Mouse (Mus musculus) liver, embryonic 14 days (tissue): Measurements from ENCODE around the gene Mfrp. TPM values are rescaled to one million over a fixed set of nuclear protein-coding genes. Genes with fewer than 3 reads are reported as not detected.

Experiments used
- polyA plus RNA-seq: library from polyadenylated mRNA; depleted of rRNA; stranded (reverse); fragments of >200 nt; gene quantifications from 2 replicates; pipeline ENCODE4 v1.2.3, GENCODE M21; 2012; rRNA removed

Mfrp gene
- not detected in 2 replicates for polyA plus RNA-seq

DNA sequence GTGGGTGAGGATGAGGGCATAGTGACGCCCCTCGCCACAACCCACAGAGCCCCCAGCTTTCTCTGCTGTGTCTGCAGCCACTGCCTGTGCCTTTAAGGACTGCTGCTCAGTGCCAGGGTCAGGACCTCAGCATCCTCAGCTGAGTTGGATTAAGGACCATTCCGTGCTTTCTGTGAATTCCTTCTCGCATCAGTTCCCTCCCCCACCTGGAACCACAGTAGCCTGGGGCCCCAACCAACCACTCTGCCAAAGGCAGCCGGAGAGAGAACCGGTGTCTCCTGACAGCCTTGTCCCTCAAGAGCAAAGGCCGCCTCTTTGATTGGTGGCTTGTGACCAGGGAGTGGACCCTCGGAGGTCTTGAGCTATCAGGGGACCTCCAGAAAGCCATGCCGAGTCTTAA is at the start of gene Mfrp:
Mfrp (plus strand) TSS at position 240 of the 400 bp plus-strand sequence.

DNA sequence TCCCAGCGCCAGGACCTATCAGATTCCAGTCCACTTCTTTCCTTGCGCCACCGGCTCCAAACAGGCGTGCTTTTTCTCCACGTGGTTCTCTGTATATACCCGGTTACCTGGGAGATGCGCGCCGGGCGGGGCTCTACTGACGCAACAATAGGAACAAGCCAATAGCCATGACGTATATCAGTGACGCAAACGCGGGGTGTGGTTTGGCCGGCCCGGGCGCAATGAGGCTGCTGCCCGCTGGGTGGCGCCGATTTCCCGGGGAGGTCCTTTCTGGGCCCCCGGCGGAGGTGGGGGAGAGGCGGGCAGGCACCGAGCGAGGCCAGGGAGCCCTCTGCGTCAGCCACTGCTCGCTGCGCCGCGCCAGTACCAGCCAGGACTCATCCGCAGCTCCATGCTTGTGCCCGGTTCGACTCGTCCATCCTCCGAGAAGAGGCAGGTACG is 34.7 kb upstream of the Mfrp start, which contains the start of gene Usp2:
Usp2 (plus strand) TSS at position 237 of the 441 bp plus-strand sequence.

DNA sequence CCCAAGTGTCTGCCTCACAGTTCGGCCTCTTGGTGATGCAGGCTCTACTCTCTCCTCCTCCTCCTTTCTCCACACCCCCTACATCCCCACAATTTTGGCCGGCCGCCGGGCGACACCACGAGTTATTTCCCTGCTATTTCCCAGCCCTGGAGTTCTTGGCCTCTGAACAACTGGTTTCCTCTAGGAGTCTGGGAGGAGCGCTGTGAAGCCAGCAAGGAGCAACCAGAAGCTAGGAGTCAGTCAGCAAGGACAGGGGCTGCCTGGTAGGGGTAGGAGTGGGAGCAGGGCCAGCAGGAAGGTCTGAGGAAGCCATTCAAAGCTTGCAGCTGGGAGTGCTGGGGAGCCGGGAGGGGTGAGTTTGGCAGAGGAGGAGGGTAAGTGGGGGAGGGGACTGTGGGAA is 5.6 kb downstream of the Mfrp start, which contains the start of gene C1qtnf5:
C1qtnf5 (plus strand) TSS at position 136 of the 400 bp plus-strand sequence.

DNA sequence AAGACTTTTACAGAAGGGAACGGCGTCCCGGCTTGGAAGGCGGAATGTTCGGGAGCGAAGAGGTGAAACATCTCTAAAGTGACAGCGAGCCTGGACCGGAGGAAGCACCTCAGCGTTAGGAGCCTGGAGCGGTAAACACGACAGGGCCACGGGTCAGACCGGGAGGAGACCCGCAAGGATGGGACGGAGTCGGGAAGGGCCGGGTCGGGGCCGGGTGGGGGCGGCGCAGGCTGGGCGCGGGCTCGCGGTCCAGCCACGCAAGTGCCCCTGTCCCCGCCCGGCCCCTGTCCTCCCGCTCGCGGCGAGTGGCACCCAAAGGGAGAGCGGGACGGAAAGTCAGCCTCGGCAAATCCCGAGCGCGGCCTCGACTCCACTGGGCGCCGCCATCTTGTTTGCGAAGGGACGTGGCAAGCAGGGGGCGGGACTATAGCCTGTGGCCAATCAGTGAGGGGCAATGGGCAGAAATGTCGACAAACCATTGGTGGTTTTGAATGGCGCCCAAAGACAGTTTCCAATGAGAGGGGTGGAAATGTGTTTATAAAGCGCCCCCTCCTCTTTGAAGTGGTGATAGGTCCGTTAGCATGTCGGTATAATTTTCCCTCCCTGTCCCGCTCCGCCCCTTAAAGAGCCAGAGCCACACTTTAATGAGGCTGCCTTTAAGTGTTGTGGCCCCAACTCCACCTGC is 11.7 kb downstream of the Mfrp start, which contains the start of the genes Gm49380 and Rnf26:
Gm49380 (minus strand) TSS at position 396 of the 685 bp plus-strand sequence.
Rnf26 (minus strand) TSS at position 413 of the 685 bp plus-strand sequence.

DNA sequence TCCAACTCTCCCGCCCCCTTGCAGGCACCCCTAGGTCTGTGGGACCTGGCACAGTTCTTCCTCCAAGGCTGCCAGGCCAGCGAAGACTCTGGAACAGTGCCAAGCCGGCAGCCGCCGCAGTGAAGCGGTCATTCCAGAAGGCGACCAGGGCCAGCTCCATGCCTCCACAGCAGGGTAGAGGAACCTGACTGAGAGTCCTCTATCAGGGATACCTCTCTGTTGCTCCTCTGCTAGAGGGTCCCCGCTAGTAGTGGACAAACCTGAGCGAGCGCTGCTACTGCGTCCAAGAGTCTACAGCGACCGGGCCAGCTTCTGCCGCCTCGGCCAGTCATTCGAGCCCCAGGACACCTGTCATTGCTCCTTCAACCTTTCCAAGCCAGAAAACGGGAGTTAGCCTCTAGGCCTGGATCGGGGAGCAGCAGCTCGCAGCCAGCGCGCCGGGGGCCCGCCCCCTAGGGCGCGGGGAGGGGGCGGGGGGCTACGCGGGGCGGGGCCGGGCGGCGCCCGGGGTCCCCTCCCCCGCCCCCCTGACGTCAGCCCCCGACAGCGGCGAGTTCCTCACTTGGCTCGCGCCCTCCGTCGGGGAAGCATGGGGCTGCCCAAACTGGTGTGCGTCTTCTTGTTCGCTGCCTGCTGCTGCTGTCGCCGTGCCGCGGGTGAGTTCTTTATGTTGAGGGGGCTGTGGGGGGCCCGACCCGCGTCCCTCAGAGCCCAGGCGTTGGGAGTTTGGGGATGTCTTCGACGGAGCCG is 32.7 kb downstream of the Mfrp start, which contains the start of gene Mcam:
Mcam (plus strand) TSS at position 369 of the 750 bp plus-strand sequence.

Other genes starting within 250 kb of the Mfrp start
- 0.39 and 0.58 TPM in 2 replicates for gene Thy1, start 58.3 kb upstream of the Mfrp start, polyA plus RNA-seq
- gene Usp2, start 34.7 kb upstream of the Mfrp start, polyA plus RNA-seq, result 0.37 and 0.48 TPM in 2 replicates
- 0.25 and 0.33 TPM in 2 replicates for gene C1qtnf5, start 5.5 kb downstream of the Mfrp start, polyA plus RNA-seq
- 0.02 TPM in 2 replicates for gene Gm49380, start 11.8 kb downstream of the Mfrp start, polyA plus RNA-seq
- gene Rnf26, start 11.8 kb downstream of the Mfrp start, polyA plus RNA-seq, result 20.4 and 24.0 TPM in 2 replicates
- gene Mcam, start 32.7 kb downstream of the Mfrp start, polyA plus RNA-seq, result 6.0 and 6.2 TPM in 2 replicates
- 3.9 and 4.7 TPM in 2 replicates for gene Cbl, start 132.3 kb downstream of the Mfrp start, polyA plus RNA-seq
- gene Ccdc153, start 138.9 kb downstream of the Mfrp start, polyA plus RNA-seq, result not detected in 2 replicates
- 0.02 and 0.03 TPM in 2 replicates for gene Pdzd3, start 149.7 kb downstream of the Mfrp start, polyA plus RNA-seq
- 1.2 and 1.5 TPM in 2 replicates for gene Nlrx1, start 166.9 kb downstream of the Mfrp start, polyA plus RNA-seq
- gene Abcg4, start 186.9 kb downstream of the Mfrp start, polyA plus RNA-seq, result 28.7 and 33.5 TPM in 2 replicates
- 12.5 and 14.0 TPM in 2 replicates for gene Hinfp, start 203.9 kb downstream of the Mfrp start, polyA plus RNA-seq
- 11.9 and 13.1 TPM in 2 replicates for gene C2cd2l, start 218.6 kb downstream of the Mfrp start, polyA plus RNA-seq
- gene Dpagt1, start 224.3 kb downstream of the Mfrp start, polyA plus RNA-seq, result 13.1 and 16.7 TPM in 2 replicates
- 143 and 182 TPM in 2 replicates for gene H2afx, start 233.0 kb downstream of the Mfrp start, polyA plus RNA-seq
- 813 and 945 TPM in 2 replicates for gene Hmbs, start 242.5 kb downstream of the Mfrp start, polyA plus RNA-seq